Mouse (Mus musculus) ES-E14 (cell line): ENCODE measurements around the gene Fam83e.

Experiments
- CHD2 ChIP-seq: IDR thresholded peaks from 2 replicates; pipeline ENCODE4 v1.6.1; 2014; ENCODE audit warnings: mild to moderate bottlenecking, low read depth, low read length, inconsistent platforms
- MAFK ChIP-seq: IDR thresholded peaks from 2 replicates; pipeline ENCODE4 v1.6.1; 2014; ENCODE audit warnings: mild to moderate bottlenecking, low read depth, low read length, inconsistent platforms; ENCODE audit not compliant: insufficient read depth
- ZNF384 ChIP-seq: IDR thresholded peaks from 2 replicates; pipeline ENCODE4 v1.6.1; 2012; ENCODE audit warnings: low read depth, low read length, inconsistent platforms

GRCm38 (mm10) chr7:45725713-45726112 is 4.7 kb downstream of the Fam83e start, which contains the start of gene Spaca4:
- TF ChIP-seq MAFK (no peak), ZNF384 (no peak), CHD2 (no peak)
